Mouse (Mus musculus) G1E-ER4 (cell line): Measurements from ENCODE around the gene Adh5. TPM values are rescaled to one million over a fixed set of nuclear protein-coding genes. Genes with fewer than 3 reads are reported as not detected.

Experiments
- GATA1 ChIP-seq: IDR thresholded peaks from one replicate; pipeline ENCODE4 v1.8.0; 2012; ENCODE audit warnings: low read length, inconsistent platforms
- polyA plus RNA-seq: library from polyadenylated mRNA; stranded (reverse); fragments of >175 nt; gene quantifications from 2 replicates; pipeline ENCODE4 v1.2.3, GENCODE M21; 2012

Gene Adh5
- 5.8 and 21.9 TPM in 2 replicates for polyA plus RNA-seq

DNA sequence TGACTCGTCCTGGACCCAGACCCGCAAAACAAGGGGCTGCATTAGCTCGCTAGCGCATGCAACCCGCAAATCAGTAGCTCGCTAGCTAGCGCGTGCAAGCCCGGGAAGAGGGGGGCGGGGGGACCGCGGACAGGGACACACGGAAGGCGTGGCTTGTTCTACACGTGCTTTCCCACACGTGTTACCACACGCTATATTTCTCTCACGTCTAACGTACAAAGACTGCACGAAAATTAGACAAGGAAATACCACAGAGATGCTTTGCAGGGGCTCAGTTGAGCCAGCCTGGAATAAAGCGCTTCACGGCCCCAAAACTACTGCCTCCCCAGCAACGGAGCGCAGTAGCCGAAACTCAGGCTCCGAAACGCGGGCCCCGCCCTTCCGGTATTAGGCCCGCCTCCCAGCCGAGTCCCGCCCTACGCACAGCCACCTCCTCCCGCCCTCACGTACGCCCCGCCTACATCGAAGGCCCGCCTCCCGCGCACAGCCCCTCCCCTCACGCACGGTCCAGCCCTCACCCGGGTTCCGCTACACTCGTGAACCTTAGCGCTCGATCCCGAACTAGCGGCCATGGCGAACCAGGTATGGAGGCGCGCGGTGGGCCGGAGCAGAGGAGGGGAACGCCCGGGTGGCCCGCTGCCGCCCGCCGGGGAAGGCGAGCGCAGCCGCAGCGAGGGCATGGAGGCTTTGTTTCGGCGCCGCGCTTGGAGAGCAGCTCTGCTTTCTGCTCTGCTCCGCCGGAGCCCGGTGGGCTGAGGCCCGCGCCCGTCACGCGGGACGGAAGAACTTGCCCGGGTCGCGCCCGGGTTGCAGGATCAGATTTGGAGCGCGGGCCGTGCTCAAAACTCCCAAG, at the start of gene Adh5:
Gene Adh5 (plus strand): TSS at position 482 of the 853 bp plus-strand sequence.
- no peak for TF ChIP-seq GATA1

DNA sequence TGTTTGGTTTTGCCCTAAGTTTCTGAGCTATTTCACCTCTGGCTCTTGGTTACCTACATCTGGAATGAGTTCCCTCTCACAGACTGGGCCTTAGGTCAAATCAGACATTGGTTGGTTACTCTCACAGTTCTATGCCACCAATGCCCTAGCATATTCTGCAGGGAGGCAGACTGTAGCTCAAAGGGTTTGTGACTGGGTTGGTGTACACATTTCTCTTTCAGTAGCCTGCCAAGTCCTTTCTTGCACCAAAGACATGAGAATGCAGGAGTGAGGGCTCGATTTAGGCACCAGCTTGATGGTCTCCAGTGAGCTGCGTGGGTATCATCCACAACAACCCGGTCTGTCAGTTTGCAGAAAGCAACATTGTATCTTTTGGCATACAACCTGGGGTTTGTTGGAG, 38.0 kb upstream of the Adh5 start:
- TF ChIP-seq GATA1 = no peak

DNA sequence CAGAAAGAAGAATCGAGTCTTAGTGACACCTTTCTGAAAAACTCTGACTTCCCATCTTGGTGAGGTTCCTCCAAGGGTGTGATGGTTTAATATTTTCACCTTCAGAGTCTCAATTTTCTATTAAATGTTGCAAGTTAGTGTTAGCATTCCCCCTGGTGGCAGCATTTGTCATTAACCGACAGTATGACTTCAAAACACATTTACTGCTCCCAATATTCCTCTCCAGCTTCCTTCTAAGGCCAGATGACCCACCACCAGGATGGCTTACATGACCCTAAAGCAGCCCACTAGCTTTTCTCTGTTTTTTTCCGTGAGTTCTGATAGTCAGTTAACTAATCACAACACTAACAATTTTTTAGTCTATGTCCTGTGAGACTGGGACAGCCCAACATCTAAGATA, 37.6 kb upstream of the Adh5 start:
- TF ChIP-seq GATA1 = no peak

DNA sequence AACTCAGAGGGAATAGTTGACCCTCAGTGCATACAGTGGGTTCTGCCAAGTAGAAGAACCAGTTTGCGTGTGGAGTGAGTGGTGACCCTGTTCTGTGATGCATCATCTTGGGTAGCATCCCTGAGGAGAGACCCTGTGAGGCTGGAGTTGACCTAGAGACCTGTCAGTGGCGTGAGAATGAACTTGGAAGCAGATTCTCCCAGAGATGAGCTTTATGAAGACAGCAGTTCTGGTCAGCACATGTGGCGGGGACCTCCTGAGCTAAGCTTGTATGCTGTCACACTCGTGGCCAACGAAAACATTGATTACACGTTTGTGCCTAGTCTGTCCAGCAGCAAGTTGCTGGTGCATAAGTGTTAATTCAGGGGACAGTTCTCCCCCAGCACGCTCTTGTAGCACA, 37.1 kb upstream of the Adh5 start:
- TF ChIP-seq GATA1 = no peak

DNA sequence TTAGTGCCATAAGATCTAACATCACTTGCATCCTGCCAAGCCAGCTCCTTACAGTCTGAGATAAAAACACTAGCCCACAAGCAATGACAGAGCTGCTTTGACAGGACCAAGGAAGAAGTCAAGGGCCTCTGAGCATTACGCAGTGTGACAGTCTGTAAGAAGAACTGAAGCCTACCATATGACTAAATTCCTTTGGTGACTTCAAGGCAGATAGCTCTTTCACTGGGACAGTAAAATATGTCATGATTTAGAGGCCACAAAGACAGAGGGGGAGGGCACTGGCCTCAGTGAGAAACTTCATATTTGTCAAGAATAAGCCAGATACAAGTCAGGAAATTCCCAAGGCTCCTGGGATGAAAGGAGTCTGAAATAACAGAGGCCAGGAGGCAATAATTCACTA, 35.0 kb upstream of the Adh5 start:
- TF ChIP-seq GATA1 = no peak

DNA sequence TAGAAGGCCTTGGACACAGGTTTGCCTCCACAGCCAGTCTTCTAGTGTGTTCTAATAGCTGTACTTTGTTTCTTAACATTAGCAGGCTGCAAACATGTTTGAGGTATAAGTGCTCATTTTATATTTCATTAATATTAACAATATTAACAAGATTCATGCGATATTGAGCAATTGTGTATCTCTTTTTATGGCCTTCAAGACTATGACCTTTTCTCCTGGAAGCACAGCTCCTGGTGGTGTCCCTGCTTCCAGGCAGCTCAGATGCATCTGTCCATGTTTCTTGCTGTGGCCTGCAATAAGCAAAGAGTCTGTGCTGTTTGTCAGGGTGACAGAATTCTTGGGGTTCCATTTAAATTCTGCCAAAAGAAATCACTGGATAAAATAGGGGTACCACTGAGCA, 33.3 kb upstream of the Adh5 start:
- no peak for TF ChIP-seq GATA1

DNA sequence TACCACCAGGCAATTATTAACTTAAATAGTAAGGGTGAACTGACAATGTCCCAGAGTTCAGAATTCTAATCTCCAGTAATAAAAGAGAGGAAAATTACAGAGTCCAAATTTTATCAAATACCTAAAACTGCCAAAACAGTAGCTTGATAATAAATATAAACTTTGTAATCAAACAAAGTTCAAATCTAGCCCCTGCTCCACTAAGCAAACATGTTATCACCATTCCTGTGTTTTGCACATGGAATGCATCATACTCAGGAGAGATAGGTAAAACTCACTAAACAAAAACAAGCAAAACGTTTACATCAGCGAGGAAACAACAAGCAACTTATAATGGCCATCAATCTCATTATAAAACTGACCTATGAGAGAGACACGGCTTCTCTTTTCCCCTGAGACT, 32.7 kb upstream of the Adh5 start:
- no peak for TF ChIP-seq GATA1

DNA sequence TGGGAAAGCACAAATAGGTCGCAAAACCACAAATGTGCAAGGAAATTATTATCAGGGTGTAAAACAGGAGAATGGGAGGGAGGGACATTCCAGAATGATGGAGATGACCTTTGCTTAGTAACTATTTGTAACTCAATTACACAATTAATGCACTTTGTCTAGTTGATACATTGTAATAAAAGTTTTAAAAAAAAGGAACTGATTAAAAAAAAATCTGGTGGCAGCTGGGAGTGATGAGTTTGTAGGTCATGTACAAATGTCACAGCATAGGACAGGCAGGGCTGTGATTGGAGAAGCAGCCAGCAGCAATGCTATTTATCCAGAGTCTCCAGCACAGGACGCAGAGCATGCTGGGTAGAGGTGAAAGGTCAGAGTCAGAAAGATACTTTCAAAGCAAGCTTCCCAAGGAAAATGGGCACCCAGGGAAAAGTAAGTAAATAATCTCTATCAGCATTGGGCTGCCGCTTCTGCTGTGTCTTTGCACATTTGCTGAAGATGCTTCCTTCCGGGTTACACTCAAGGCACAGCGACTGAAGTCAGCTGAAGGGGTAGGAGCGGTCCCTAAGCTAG, 27.7 kb upstream of the Adh5 start, which contains the start of gene Adh4:
Gene Adh4 (plus strand): TSS at position 346 of the 570 bp plus-strand sequence.
- no peak for TF ChIP-seq GATA1

DNA sequence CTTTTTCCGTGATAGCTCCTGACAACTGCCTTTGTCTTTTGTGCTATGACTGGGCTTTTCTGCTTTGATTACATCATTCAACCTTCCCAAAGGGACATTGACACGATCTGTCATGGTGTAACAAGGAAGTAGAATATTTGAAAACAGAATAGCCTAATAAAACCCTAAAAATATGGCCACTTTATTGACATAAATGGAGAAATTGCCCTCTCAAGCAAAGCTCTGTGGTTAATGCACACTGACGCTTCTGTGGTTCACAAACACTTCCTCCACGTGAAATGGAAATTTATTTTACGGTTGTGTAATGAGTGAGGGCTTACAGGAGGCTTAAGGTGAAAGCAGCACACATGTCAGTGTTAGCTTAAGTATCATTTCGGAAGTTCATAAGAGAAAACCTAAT, 23.5 kb upstream of the Adh5 start:
- no peak for TF ChIP-seq GATA1

DNA sequence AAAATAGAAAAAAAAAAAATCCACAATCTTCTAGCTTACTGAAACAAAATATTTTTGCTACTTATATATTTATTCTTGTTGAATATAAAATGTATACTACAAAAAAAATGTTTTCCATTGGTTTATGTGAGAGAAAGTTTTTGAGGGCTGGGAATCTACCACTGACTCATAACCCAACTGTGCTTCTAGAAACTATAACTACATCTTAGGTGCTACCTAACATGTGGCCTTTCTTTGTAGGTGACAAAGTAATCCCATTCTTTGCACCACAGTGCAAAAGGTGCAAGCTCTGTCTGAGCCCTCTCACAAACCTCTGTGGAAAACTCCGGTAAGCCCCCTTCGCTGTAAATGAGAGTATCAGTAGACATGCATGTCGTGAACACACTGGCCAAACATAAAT, 22.5 kb upstream of the Adh5 start:
- no peak for TF ChIP-seq GATA1

DNA sequence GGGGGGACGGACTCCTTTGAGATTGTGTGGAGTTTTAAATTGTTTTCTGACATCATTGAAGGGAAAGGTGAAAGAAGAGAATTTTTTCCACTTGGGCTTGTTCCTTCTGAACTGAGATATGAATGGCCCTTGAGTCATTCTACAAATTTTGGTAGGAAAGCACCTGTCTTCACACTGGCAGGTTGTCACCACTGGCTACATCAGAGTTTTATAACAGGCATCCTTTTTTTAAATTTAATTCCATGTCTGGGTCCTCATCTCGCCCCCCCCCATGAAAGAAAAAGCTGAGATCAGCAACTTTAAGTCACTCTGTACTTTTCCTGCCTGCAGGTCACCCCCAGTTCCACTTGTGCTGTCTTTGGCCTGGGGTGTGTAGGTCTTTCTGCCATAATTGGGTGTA, 19.2 kb upstream of the Adh5 start:
- no peak for TF ChIP-seq GATA1

DNA sequence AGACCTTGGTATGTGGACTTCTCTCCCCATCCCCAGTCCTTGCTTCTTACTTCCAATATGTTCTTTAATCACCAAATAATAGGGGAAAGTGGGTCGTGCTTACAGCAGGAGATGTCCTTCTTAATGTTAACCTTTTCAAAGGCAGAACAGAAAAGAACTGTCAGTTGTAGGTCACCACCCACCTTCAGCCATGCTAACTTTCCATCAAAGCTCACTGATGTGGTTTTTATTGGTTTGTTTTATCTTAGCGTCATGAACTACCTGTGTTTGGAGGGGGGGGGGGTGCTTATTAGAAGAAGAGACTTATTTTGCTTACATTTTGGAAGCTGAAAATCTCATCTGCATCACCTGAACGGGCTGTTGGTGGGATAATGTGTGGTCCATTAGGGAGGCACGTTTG, 18.6 kb upstream of the Adh5 start:
- no peak for TF ChIP-seq GATA1

DNA sequence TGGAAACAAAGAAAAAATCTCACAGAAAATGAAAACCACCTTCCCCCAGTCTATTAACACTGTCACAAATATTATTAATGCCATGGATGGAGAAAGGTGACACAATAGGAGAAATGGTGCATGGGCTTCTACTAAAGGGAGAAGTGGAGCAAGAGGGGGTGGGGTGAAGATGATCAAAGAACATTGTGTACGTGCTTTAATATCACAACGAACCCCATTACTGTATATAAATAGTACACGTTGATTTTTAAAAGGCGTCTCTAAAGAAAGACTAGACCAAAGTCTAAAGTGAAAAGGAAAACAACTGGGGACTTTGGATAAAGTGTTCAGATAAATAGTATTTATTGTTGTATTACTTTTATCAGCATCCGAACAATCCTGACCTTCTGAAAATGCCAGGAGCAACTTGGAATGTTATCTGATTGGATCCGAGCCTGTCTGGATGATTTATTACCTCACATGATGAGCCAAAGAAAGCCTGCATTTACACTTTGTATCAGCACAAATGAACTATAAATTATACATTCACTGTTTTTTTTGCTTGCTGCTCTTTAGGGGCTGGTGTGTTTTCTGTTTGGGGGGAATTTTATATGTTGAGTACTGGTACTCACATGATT, 12.4 kb upstream of the Adh5 start:
- no peak for TF ChIP-seq GATA1

DNA sequence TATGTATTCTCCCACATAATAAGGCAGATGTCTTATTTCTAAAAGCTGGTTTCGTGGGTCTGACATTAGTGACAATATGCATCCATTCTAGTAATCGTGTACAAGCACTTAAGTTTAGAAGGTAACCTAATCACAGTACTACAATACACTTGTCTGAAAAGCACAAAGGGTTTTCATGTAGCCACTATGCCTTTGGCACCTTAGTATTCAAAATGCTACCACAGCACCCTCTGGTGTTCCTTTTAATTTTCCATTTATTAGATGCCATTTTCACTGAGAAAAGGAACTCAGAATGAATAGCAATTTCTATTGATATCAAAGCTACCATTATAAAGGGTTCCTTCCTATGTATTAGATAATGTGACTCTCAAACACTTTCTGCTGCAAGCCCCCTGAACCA, 11.1 kb upstream of the Adh5 start:
- no peak for TF ChIP-seq GATA1

DNA sequence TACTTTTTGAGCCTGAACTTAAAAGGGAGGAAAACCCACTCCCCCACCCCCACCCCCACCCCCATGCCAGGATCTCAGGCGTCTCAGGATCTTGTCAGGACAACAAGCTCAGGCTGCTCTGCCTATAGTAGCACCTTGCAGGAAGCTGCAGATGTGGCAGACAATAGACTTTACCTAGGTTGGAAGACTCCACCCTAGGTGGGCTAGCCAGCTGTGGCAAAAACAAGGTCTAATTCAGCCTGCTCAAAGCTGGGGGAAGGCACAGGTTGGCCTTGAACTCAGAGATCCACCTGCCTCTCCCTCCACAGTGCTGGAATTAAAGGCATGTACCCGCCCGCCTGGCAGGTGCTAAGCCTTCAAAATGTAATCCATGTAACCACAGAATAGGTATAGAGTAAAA, 4.2 kb upstream of the Adh5 start:
- no peak for TF ChIP-seq GATA1

DNA sequence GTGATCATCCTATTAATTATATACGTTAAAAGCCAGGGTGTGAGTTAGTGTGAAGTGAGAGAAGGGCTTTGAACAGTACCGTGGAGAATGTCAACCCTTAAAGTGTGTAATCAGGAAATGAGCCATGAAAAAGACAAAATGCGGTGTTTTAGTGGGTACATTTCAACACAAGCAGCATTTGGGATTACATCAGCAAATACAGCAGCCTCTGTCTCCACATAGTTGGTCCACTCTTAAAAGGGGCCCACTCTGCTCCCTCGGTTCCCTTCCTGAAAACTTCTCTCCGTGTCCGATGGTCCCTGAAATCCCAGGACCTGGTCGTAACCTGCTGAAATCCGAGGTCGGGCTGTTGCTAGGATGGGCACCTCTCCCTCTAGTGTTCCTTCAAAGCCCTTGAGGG, 690 bp upstream of the Adh5 start:
- TF ChIP-seq GATA1 = no peak

DNA sequence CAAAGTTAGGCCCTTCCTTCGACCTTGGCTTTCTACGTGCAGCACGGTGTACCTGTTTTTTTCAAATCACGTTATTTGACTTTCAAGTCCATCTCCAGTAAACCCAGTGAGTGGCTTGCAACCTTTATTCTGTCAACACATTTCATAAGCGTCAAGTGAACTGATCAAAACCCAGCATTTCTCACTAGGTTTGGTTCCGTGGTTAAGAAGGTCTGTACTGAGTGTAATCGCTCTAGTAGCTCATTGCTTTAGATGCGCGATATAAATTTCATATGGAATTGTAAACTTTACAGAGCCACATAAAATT, 525 bp downstream of the Adh5 start:
- TF ChIP-seq GATA1 = no peak
